Mouse (Mus musculus) intestine, postnatal 0 days (tissue): ENCODE measurements at regions not wholly inside any gene's neighbourhood (a gene's known extent, or its start where the extent isn't known, plus 50 kb on each side); places are given as distances from the start of the nearest gene placed in this dataset.

Source experiments
- ATAC-seq: fragments of 200-750 bp; cut with Nextera tagmentation; 2 replicates; pipeline ENCODE4 v1.8.0; 2017; ENCODE audit warnings: mild to moderate bottlenecking, moderate TSS enrichment, moderate library complexity
- H3K27ac ChIP-seq: fragments of 300-500 bp; sonication (generic); 2 replicates; pipeline ENCODE4 v1.5.1; 2014; ENCODE audit warnings: mild to moderate bottlenecking, low read depth, low read length, moderate library complexity
- H3K27me3 ChIP-seq: fragments of 300-500 bp; sonication (generic); replicated peaks from 2 replicates; pipeline ENCODE4 v1.6.1; 2014; ENCODE audit warnings: low read length, mixed read lengths; ENCODE audit not compliant: control insufficient read depth, insufficient read depth
- H3K36me3 ChIP-seq: fragments of 300-500 bp; sonication (generic); 2 replicates; pipeline ENCODE4 v1.6.1; 2014; ENCODE audit warnings: mild to moderate bottlenecking, moderate library complexity; ENCODE audit not compliant: control insufficient read depth, insufficient read depth
- H3K4me1 ChIP-seq: fragments of 300-500 bp; sonication (generic); replicated peaks from 2 replicates; pipeline ENCODE4 v1.6.1; 2014; ENCODE audit warnings: antibody characterized with exemption, low read length, mixed read lengths; ENCODE audit not compliant: control insufficient read depth, insufficient read depth
- H3K4me2 ChIP-seq: fragments of 300-500 bp; sonication (generic); replicated peaks from 2 replicates; pipeline ENCODE4 v1.6.1; 2014; ENCODE audit warnings: low read depth, mild to moderate bottlenecking, moderate library complexity
- H3K4me3 ChIP-seq: fragments of 300-500 bp; sonication (generic); 2 replicates; pipeline ENCODE4 v1.5.1; 2014; ENCODE audit warnings: low read depth, low read length
- H3K9ac ChIP-seq: fragments of 300-500 bp; sonication (generic); 2 replicates; pipeline ENCODE4 v1.6.1; 2014; ENCODE audit warnings: mild to moderate bottlenecking, low read depth, low read length
- H3K9me3 ChIP-seq: fragments of 300-500 bp; sonication (generic); 2 replicates; pipeline ENCODE4 v1.6.1; 2016; ENCODE audit warnings: mixed run types; ENCODE audit not compliant: control insufficient read depth
- CTCF ChIP-seq: sonication (generic); IDR thresholded peaks from 2 replicates; pipeline ENCODE4 v1.5.1; 2016; ENCODE audit warnings: low read depth, mild to moderate bottlenecking, control low read depth, antibody characterized with exemption, moderate library complexity
- WGBS: fragments of 180-500 bp; shearing (Covaris S2); extraction: QIAGEN DNeasy Blood & Tissue Kit; methylation state at CpG from one replicate; pipeline ENCODE4 v1.1.7; 2014; 5-methylcytosine and 5-hydroxymethylcytosine counted together

DNA sequence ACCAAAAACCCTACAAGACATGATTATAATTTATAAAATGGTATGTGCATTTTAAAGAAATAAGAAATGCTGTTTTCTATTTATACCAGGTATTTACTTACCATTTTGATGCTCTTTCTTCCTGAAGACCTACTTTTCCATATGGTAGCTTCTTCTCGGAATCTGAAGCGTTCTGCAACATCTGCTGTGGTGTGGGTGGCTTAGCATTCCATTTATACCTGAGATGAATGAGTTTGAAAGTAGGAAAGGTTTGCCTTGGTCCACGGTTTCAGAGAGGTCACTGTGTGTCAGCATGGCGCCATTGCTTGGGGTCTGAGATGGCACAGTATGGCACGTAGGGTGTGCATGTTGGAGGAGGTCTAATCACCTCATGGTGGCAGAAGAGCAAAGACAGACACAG lies 225.5 kb upstream of the Zfp703 start:
- no peak overlapping the region for H3K27ac ChIP-seq
- H3K36me3 ChIP-seq, result no peaks in the 10 kb centered on the region
- H3K9ac ChIP-seq, result no peak overlapping the region
- H3K4me1 ChIP-seq, result no peaks in the 10 kb centered on the region
- no peak overlapping the region for H3K4me2 ChIP-seq
- no peak for ATAC-seq
- 89% methylated on average over 5 of the region's 5 CpGs for WGBS
- H3K9me3 ChIP-seq, result no peaks in the 10 kb centered on the region
- no peak overlapping the region for H3K4me3 ChIP-seq
- H3K27me3 ChIP-seq, result 0 out of 2 replicates have a peak, but pooled peaks cover 3% of the 10 kb centered on the region
- no peak for TF ChIP-seq CTCF

- ATAC-seq, result no peak
- Histone ChIP-seq H3K4me3 (no peak overlapping the region), H3K9me3 (no peaks in the 10 kb centered on the region), H3K4me2 (no peak overlapping the region), H3K27me3 (no peaks in the 10 kb centered on the region), H3K9ac (no peak overlapping the region), H3K27ac (no peak overlapping the region), H3K36me3 (no peaks in the 10 kb centered on the region), H3K4me1 (no peaks in the 10 kb centered on the region)
- TF ChIP-seq CTCF, result no peak
- 33% methylated on average over 2 of the region's 2 CpGs for WGBS
These were observed 220.7 kb upstream of the Zfp703 start for GRCm38 (mm10) chr8:26756452-26756851.

GRCm38 (mm10) chr8:26760726-26761125 lies 216.4 kb upstream of the Zfp703 start:
- no peaks in the 10 kb centered on the region for H3K27me3 ChIP-seq
- no peak overlapping the region for H3K4me2 ChIP-seq
- H3K9ac ChIP-seq, result no peak overlapping the region
- no peaks in the 10 kb centered on the region for H3K36me3 ChIP-seq
- no peak overlapping the region for H3K4me3 ChIP-seq
- no peak overlapping the region for H3K27ac ChIP-seq
- no peak for ATAC-seq
- no peaks in the 10 kb centered on the region for H3K9me3 ChIP-seq
- WGBS, result 93% methylated on average over 1 of the region's 1 CpGs
- H3K4me1 ChIP-seq, result no peaks in the 10 kb centered on the region
- TF ChIP-seq CTCF, result no peak

GRCm38 (mm10) chr8:26762942-26763778 lies 214.0 kb upstream of the Zfp703 start:
- Histone ChIP-seq H3K27ac (no peak overlapping the region), H3K4me1 (no peaks in the 10 kb centered on the region), H3K36me3 (no peaks in the 10 kb centered on the region), H3K27me3 (no peaks in the 10 kb centered on the region), H3K9ac (no peak overlapping the region), H3K4me2 (no peak overlapping the region), H3K4me3 (no peak overlapping the region), H3K9me3 (no peaks in the 10 kb centered on the region)
- 43% methylated on average over 16 of the region's 16 CpGs for WGBS
- ATAC-seq, result no peak
- no peak for TF ChIP-seq CTCF

- no peak overlapping the region for H3K27ac ChIP-seq
- H3K36me3 ChIP-seq, result no peaks in the 10 kb centered on the region
- ATAC-seq, result no peak
- WGBS, result 92% methylated on average over 10 of the region's 10 CpGs
- 0 out of 2 replicates have a peak, but pooled peaks cover 4% of the 10 kb centered on the region for H3K27me3 ChIP-seq
- no peak for TF ChIP-seq CTCF
- H3K4me2 ChIP-seq, result no peak overlapping the region
- H3K4me1 ChIP-seq, result no peaks in the 10 kb centered on the region; the same call in 1 of the 2 replicates
- no peaks in the 10 kb centered on the region for H3K9me3 ChIP-seq
- H3K9ac ChIP-seq, result no peak overlapping the region
- no peak overlapping the region for H3K4me3 ChIP-seq
These were observed 208.5 kb upstream of the Zfp703 start for GRCm38 (mm10) chr8:26768474-26769229.

DNA sequence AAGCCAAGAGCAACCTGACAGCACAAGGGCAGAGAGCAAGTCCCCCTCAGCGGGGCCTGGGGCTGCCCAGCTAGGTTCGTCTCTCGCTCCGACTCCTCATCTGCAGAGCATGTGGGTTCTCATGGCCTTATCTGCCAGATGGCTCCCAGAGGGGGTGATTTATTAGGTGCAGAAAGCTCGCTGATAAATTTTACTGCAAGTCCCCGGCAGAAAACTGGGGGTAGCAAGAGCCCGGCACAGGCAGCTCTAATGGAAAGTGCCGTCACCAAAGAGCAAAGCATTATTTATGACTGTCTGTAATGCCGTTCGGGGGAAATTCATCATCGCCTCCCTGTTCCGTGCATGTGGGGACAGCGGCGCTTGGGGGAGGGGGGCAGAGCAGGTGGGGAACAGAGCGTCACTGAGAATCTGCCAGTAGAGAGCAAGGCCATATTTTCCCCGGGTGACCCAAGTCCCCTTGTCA lies 206.7 kb upstream of the Zfp703 start:
- H3K27ac ChIP-seq, result no peak overlapping the region
- no peak for TF ChIP-seq CTCF
- H3K4me1 ChIP-seq, result no peaks in the 10 kb centered on the region; the same call in 1 of the 2 replicates
- no peak overlapping the region for H3K4me3 ChIP-seq
- H3K27me3 ChIP-seq, result 0 out of 2 replicates have a peak, but pooled peaks cover 4% of the 10 kb centered on the region
- no peaks in the 10 kb centered on the region for H3K9me3 ChIP-seq
- H3K4me2 ChIP-seq, result peak overlapping the region; percentile 30
- no peaks in the 10 kb centered on the region for H3K36me3 ChIP-seq
- 6% methylated on average over 16 of the region's 16 CpGs for WGBS
- H3K9ac ChIP-seq, result no peak overlapping the region
- no peak for ATAC-seq
